Mouse (Mus musculus) heart, adult 18-20 months (tissue): ENCODE data around the gene Lmna. TPM values are rescaled to one million over a fixed set of nuclear protein-coding genes. Genes with fewer than 3 reads are reported as not detected.

Source experiments
- DNase-seq, 2 experiments: peaks; one replicate each; pipeline ENCODE4 v3.0.0; 2021 to 2022; ENCODE audit warnings: mixed read lengths in 1 of 2
- total RNA-seq, 2 experiments: library from RNA; stranded (reverse); gene quantifications; 2 replicates each; pipeline ENCODE4 v1.2.3; 2021

The Lmna gene
- total RNA-seq, 2 experiments from 2014 or later = 113 to 129 TPM

DNA sequence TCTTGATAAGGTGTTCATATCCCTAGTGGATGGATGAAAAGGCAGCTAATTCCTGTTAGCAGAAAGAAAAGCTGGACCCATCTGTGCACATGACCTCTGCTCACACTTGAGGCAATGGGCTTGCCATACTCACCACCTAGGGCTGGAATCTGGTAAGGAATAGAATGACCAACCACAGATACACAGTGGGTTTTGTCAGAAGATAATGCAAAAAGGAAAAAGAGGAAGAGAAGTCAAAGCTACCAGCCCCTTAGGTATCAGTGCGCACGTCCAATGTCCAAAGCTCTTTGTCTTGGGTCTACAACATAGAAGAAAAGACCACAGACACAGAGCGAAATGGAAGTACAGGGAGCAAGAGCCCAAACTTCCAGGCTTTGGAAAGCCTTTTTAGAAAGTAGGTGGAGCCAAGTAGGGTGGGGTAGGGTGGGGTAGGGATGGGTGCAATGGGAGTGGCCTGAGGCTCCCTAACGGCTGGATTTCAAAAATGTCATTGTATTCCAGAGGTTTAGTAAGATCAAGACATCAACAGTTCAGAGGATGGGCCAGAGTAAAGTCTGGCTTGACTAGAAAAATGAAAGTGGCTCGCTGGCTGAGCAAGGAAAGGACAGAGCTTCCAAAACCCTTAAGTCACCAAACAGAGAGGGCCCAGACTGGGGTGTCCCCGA lies 8.3 kb downstream of the Lmna start:
- DNase-seq = no peak

DNA sequence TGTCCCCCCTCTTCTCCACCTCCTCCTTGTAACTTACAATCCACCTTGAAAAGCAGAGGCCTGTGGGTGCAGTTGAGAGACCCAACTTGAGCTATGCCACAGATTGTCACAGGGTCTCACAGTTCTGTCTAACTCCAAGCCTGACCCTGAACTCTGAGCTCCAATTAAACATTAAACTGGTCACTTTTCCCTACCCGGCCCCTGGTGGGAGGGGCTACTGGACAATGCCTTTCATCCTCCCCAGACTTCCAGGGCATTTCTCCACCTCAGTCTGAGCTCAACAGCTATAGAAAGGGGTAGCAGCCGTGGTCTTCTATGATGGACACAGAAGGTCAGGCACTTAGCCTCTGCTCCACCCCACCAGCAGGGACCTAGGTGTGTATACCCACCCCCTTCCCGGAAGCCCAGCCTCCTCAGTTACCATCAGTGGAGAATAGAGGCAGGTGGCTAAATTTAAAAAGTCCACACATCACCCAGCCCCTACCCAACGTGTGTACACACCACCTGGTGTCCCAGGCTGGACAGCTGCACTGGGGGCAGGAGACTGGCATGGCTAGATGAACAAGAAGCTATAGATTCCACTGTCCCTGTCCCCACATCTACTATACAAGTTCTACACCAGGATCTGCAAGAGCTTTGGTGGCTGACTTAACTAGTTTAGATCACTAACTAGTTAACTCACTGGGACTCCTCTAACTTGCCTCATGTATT lies 8.9 kb downstream of the Lmna start:
- no peak for DNase-seq

DNA sequence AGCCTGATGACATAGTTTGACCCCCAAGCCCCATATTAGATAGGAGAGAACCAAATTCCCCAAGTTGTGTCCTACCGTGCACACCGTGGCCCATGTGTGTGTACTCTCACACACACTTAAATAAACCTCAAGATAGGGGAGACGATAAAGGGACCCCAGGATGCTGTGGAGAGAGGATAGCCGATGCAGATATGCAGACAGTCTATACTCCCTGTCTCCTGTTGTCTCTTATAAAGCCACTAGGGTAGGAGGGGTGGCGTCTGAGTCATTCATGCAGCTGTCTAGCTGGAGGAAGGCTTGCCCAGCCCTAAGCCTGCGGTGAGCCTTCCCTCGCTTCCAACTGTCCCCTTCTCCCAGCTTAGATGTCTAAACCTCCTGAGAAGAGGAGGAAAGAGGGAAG lies 9.7 kb downstream of the Lmna start:
- no peak for DNase-seq

DNA sequence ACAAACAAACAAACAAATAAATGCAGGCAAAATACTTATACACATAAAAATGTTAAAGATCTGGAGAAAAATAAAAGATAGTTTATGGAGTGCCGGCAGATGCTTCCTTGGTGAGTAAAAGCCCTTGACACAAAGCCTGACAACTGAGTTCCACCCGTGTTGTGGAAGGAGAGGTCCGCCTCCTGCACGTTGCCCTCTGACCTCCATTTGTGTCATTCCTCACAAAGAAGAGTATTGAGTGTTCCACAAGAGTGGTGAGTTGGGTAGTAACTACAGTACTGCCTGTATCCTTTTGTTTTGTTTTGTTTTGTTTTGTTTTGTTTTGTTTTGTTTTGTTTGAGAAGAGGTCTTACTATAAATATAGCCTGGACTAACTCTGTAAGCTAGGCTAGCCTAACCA lies 10.2 kb downstream of the Lmna start:
- no peak for DNase-seq

DNA sequence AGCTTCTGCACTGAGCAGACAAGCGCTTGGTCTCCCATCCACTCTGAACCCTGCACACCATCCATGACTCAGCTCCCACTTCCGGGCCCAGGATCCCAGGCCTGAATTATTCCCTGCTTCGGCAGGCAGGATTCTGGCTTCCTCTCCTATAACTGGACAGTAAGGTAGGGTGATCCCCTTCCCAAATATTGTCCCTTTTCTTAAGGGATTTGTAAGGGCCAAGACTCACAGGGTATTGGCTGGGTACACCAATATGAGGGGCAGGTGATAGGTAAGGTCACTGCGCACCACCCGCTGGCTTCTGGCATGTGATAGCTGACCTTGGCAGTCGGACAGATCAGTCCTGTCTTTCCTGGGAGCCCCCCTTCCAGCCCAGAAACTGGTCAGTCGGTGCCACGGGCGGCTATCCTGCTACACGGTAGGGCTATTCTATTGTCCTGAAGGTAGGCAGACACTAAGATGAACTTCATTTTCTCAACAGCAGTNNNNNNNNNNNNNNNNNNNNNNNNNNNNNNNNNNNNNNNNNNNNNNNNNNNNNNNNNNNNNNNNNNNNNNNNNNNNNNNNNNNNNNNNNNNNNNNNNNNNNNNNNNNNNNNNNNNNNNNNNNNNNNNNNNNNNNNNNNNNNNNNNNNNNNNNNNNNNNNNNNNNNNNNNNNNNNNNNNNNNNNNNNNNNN lies 13.9 kb downstream of the Lmna start:
- peak in 1 of 2 experiments; percentile 68 for DNase-seq

DNA sequence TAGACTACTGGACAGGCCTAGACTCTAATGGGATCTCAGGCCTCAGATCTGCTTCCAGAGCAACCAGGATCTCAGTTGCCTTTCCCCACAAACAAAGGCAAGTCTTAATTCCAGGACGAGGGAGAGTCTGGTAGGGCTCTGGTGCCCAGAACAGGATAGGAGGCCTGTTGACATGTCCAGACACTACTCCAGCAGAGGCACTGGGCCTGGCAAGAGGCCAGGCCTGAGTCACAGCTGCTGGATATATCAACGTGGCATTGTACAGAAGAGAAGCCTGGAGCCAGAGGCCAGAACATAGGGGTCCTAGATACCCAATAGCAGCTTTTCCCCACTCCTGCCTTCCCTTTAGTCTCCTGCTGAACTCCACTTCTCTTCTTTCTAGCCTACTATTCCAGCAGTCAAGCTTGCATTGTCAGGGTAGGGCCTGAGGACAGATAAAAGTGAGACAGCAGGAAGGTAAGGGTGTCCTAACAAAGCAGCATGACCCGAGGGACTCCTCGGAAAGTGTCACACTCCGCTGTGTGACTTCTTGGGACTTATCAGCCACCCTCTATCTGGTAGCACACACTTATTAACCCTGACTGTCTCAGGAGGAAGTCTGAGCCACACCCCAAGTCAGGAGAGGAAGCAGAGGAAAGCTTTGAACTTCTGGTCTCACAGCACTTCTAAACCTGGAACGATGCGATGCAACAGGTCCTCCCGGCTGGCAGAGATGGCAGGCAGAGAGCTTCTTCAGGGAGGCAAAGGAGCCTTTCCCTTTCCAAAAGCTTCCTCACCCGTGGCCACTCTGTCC lies 14.7 kb downstream of the Lmna start:
- peak; percentile 81 to 83 for DNase-seq

DNA sequence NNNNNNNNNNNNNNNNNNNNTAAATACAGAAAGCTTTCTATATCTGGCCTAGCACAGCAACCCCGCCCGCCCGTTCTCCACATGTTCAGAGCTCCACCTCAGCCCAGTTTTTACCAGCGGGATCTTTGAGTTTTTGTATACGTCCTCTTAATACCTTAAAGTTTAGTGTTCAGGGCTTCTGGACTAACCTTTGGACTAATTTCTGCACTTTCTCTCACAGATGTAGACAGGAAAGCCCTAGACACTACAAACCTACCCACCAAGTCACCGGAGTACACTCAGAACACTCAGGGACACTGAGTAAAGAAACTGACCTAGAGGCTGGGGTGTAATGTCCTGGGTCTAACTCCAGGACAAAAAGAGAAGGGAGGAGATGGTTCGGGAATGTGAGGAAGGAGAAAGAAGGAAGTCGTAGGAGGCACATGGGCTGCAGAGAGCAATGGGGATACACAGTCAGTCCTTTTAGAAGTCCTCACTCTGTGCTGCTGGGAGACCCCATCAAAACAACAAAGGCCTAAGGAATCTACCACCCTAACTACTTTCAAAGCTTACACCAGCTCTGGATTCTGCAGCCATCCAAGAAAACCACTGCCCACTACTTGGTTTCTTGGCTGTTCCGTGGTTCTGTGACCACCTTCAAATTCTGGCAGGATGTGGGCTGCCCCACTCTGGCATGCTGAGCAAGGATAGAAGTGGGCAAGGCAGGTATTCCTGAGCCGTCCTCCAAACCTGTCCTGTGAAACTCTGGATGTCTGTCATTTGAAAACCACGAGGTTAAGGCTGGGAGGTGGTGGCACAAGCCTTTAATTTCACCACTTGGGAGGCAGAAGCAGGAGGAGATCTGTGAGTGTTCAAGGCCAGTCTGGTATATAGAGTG lies 15.8 kb downstream of the Lmna start:
- DNase-seq = peak in 1 of 2 experiments; percentile 55

DNA sequence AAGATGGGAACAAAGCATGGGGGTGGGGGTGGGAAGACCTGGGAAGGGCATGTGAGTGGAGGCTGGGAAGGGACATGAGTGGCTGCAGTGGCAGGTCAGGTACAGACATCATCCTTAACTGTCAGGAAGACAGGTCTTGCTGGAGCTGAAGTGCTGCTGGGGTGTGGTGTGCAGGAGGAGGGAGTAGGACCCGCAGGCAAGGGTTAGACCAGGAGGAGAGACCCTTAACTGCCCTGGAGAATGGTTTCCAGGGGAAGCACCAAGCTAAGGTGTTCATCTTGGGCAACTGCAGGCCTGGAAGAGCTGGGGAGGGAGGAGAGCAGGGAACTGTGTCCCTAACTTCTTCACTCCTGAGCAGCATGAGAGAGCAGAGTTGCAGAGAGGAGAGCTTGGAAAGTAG lies 22.4 kb downstream of the Lmna start:
- DNase-seq = no peak

DNA sequence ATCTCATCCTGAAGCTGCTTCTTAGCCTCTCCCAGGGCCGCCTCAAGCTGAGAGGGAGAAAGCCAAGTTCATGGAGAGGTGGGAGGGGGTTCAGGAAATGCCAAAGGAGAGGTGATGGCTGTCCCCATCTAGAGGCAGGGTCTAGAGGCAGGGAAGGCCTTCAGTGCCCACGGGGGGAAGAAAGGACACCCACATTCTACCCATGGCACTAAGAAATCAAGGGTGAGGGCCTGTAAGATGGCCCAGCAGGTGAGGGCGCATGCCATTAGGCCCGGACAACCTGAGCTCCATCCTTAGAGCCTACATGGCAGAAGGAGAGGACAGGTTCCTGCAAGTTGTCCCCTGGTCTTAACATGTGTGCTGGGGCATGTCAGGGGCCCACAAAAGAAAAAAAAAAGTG lies 22.9 kb downstream of the Lmna start:
- no peak for DNase-seq

DNA sequence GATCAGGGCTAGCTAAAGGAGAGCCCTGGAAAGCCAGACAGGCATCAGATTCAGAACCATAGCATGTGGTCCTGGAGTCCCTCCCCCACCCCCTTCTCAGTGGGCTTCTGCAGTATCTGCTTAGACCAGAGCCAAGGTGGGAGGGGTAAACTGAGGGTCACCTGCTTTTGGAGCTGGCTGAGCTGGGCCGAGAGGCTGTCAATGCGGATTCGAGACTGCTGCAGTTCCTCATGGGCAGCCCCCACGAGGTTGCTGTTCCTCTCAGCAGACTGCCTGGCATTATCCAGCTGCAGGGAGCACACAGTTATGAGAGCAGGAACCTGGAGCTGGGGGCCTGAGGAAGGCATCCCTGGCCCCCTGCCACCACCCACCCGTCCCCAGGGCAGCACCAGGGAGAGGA lies 23.7 kb downstream of the Lmna start:
- DNase-seq = no peak

DNA sequence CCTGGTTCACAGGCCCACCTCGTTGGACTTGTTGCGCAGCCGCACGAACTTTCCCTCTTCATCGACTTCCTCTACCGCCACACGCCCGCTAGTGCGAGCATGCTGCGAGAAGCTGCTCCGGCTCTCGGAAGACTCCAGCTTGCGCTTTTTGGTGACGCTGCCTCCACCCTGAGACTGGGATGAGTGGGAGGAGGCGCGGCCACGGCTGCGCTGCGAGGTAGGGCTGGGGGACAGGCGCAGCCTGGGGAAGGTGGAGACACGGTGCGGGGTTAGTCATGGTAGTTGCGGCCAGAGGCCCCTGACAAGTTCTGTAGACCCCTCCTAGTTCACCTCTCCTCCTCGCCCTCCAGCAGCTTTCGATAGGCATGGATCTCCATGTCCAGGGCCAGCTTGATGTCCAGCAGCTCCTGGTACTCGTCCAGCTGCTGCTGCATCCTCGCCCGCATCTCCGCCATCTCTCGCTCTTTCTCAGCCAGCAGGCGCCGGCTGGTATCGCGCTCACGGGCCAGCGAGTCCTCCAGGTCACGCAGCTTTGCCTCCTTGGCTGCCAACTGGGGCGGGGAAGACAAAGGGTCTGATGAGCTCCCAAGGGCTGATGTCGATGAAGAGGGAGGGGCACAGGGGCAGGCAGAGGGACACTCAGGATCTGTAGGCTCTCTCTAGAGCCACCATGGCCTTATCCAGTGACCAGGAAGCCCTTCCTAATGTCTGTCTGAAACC lies 25.0 kb downstream of the Lmna start:
- no peak for DNase-seq

DNA sequence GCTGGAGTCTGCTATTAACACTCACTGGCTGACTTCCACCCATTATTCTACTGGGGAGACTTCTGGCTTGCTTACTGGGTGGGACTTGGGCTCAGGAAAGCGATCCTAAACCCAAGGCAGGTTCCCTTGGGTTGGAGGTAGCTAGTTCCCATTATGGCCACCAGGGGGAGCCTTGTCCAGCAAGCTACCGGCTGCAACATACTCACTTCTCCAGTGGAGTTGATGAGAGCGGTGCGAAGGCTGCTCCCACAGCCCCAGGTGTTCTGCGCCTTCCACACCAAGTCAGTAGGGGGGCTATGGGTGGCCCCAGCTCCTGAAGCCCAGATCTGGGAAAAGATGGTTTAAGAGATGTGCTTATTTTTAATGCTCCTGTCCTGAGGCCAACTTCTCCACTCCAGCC lies 26.1 kb downstream of the Lmna start:
- DNase-seq = peak; percentile 68 to 84

DNA sequence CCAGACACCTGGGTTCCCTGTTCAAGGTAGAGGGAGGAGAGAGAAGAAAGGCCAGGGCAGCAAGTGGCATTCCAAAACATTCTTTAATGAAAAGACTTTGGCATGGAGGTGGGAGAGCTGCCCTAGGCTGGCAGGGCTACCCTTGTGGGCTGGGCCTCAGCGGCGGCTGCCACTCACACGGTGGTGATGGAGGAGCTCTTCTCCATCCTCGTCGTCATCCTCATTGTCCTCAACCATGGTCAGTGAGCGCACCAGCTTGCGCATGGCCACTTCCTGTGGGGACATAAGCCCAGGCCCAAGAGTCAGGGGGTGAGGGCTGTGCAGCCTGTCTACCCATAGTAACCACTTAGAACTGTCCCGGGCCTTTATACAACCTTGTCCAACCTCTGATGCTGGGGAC lies 26.6 kb downstream of the Lmna start:
- no peak for DNase-seq

DNA sequence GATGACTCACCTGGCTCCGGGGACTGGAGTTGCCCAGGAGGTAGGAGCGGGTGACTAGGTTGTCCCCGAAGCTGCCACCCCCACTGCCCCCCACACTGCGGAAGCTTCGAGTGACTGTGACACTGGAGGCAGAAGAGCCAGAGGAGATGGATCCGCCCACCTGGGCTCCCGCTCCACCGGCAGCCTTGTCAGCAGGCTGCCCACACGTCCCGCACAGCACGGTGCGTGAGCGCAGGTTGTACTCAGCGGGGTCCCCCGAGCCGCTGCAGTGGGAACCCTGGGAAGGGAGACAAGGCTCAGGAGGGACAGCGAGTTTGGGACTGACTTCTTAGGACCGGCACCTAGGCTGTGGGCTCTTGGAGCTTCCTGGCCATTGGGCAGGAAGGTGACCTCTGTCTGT lies 27.4 kb downstream of the Lmna start:
- DNase-seq = no peak

DNA sequence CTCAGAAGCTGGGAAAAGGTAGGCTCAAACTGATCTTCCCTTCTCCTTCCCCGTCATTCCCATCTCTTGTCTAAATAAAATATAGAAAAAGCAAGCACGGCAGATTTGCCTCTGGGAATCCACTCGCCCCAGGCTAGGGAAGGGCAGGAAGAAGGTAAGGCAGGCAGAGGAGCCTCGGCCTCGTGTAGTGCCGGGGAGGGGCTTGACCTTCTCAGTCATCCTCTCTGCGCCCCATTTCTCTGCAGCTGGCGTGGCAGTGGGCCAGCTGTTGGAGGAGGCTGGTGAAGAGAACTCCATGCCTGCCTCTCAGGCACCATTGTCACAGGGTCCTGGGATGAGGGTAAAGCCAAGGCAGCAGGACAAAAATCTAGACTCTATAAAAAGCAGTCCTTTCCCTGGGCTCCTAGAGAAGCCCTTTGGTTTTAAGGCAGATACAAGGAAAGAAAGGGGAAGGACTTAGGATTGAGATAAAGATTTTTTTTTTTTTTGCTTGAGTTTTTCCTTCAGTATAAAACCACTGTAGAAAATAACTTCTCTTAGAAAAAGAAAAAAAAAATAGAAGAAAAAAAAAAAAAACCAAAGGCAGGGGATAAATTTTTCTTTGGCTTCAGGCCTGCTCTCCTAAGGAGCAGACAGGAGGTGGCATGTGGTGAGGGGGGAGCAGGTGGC lies 28.2 kb downstream of the Lmna start:
- DNase-seq = no peak

DNA sequence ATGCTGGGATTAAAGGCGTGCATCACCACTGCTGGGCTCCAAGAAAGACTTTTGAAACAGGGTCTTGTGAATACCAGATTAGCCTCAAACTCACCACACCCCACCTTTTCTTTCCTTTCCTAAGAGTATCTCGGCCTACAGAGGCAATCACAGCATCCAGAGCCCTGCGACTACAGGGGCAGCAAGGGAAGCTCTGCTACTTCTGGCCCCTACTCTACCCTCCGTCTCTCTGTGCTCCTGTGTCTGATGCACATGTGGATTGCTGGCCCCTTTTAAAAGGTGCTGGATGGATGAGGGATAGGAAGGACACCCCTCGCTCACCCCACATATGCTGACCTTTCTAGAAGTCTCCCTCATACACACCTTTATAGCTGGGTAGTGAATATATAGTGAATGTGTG lies 29.1 kb downstream of the Lmna start:
- no peak for DNase-seq

DNA sequence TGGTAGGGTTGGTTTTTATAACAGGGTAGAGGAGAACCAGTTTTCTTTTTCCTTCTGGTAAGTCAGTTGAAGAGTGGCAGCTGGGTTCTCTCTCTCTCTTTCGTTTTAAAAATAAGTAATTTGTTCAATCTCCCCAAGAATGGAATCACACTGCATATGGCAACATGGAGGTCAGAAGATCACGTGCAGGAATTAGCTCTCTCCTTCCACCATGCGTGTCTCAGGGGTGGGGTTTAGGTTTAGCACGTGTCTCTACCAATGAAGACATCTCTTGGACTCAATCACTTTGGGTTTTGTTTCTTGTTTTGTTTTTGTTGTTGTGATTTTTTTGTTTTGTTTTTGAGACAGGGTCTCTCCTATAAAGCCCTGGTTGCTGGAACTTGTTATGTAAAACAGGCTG lies 29.9 kb downstream of the Lmna start:
- no peak for DNase-seq

DNA sequence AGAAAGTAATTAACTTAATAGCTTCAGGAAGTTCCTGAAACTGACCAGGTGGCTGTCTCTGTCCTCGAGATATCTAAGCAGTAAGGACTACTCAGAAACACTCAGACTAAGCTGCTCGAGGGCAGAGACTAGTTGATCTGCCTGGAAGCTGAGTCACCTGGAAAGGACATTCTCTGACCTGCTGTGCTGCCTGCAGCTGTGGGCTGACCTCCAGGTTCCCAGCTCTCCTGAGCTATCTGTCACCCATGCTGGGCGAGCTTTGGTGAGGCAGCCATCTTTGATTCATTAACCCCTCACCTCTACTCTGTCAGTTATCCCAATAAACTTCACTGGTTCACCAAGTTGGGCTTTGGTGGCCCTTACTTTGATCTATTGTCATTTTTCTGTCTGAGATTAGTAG lies 30.6 kb downstream of the Lmna start:
- no peak for DNase-seq

DNA sequence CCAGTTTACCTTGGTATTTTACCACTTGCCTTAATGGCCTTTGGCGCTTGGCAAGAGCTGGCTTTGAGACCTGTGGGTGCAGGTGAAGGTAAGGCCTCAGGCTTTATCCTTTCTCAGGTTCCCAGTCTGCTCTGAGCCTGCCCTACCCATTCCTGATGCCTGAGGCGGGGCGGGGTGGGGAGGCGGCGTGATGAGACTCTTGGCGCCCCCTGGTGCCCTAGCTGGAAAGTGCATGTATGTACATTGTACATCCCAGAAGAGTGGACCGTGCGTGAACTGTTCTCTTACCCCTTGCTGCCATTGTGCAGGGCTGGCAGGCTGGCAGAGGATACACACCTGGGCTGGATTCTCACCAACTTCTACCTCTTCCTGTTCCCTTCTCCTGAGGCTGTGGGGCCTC lies 32.0 kb downstream of the Lmna start:
- peak; percentile 76 to 92 for DNase-seq

DNA sequence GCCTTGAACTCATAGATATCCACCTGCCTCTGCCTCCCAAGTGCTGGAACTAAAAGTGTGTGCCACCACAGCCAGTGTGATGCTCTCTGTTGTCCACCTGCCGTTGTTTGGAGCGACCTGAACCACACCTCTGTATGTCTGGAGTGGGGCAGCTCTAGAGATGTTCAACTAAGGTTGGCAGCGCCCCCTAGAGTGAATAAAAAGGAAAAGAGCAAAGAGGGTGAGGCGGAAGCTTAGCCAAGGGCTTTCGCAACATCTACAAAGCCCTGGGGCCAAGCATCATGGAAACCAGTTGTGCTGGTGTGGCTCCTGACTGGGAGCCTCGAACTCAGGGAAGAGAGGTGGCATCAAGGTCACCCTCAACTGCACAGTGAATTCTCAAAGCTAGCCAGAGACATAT lies 33.4 kb downstream of the Lmna start:
- no peak for DNase-seq
